Mouse (Mus musculus): Measurements from ENCODE around the gene Macrod2. TPM values are rescaled to one million over a fixed set of nuclear protein-coding genes. Genes with fewer than 3 reads are reported as not detected.

The Macrod2 gene
- total and polyA plus RNA-seq, 2 experiments from 2014 or later: 49.7 to 80.7 TPM

- TF ChIP-seq CTCF (IDR thresholded peaks at IDR 0.05; ENCODE audit: low read depth): peak; percentile 35; the same call in 1 of the 2 replicates
- no peaks in the 10 kb centered on the region for H3K27me3 ChIP-seq (ENCODE audit: insufficient read depth, low read length)
- no peak overlapping the region for H3K27ac ChIP-seq (ENCODE audit: low read depth, low read length)
- H3K4me3 ChIP-seq (ENCODE audit: low read depth, low read length): no peak overlapping the region
- DNase-seq (peak; percentile 37), ATAC-seq (0 out of 2 replicates have a peak, but pooled peaks have one; percentile 34)
- H3K9me3 ChIP-seq (ENCODE audit: low read length): no peaks in the 10 kb centered on the region
- H3K4me2 ChIP-seq (ENCODE audit: low read depth): no peak overlapping the region
- WGBS: 58% methylated on average over 1 of the region's 1 CpGs
- H3K36me3 ChIP-seq (ENCODE audit: insufficient read depth): no peaks in the 10 kb centered on the region
- H3K4me1 ChIP-seq (ENCODE audit: insufficient read depth): no peaks in the 10 kb centered on the region
- no peak overlapping the region for H3K9ac ChIP-seq
Measured at GRCm38 (mm10) chr2:140783041-140783440, 387.9 kb downstream of the Macrod2 start.

- H3K9me3 ChIP-seq (ENCODE audit: low read length): no peaks in the 10 kb centered on the region
- no peaks in the 10 kb centered on the region for H3K4me1 ChIP-seq (ENCODE audit: insufficient read depth)
- no peak for ATAC-seq
- H3K27ac ChIP-seq (ENCODE audit: low read depth, low read length): no peak overlapping the region
- no peaks in the 10 kb centered on the region for H3K27me3 ChIP-seq (ENCODE audit: insufficient read depth, low read length)
- H3K36me3 ChIP-seq (ENCODE audit: insufficient read depth): no peaks in the 10 kb centered on the region
- no peak overlapping the region for H3K4me3 ChIP-seq (ENCODE audit: low read depth, low read length)
- TF ChIP-seq CTCF (IDR thresholded peaks at IDR 0.05; ENCODE audit: low read depth): no peak
- no peak for DNase-seq
- H3K9ac ChIP-seq: no peak overlapping the region
- no peak overlapping the region for H3K4me2 ChIP-seq (ENCODE audit: low read depth)
- WGBS: 89% methylated on average over 2 of the region's 2 CpGs
Measured at GRCm38 (mm10) chr2:140784626-140785025, 389.5 kb downstream of the Macrod2 start.

GRCm38 (mm10) chr2:140790363-140790762 is 395.3 kb downstream of the Macrod2 start:
- Histone ChIP-seq H3K27me3 (ENCODE audit: insufficient read depth, low read length) (no peaks in the 10 kb centered on the region), H3K9me3 (ENCODE audit: low read length) (no peaks in the 10 kb centered on the region), H3K4me3 (ENCODE audit: low read depth, low read length) (no peak overlapping the region), H3K36me3 (ENCODE audit: insufficient read depth) (no peaks in the 10 kb centered on the region), H3K9ac (no peak overlapping the region), H3K27ac (ENCODE audit: low read depth, low read length) (no peak overlapping the region), H3K4me1 (ENCODE audit: insufficient read depth) (no peaks in the 10 kb centered on the region), H3K4me2 (ENCODE audit: low read depth) (no peak overlapping the region)
- no peak for DNase-seq
- no peak for ATAC-seq
- TF ChIP-seq CTCF (IDR thresholded peaks at IDR 0.05; ENCODE audit: low read depth): no peak
- WGBS: 81% methylated on average over 5 of the region's 5 CpGs

- DNase-seq (no peak), ATAC-seq (no peak)
- TF ChIP-seq CTCF (IDR thresholded peaks at IDR 0.05; ENCODE audit: low read depth): no peak
- 94% methylated on average over 4 of the region's 4 CpGs for WGBS
- H3K4me3 ChIP-seq (ENCODE audit: low read depth, low read length): no peak overlapping the region
- H3K36me3 ChIP-seq (ENCODE audit: insufficient read depth): no peaks in the 10 kb centered on the region
- no peaks in the 10 kb centered on the region for H3K27me3 ChIP-seq (ENCODE audit: insufficient read depth, low read length)
- H3K9me3 ChIP-seq (ENCODE audit: low read length): no peaks in the 10 kb centered on the region
- H3K9ac ChIP-seq: no peak overlapping the region
- no peaks in the 10 kb centered on the region for H3K4me1 ChIP-seq (ENCODE audit: insufficient read depth)
- no peak overlapping the region for H3K4me2 ChIP-seq (ENCODE audit: low read depth)
- no peak overlapping the region for H3K27ac ChIP-seq (ENCODE audit: low read depth, low read length)
Measured at GRCm38 (mm10) chr2:140793886-140794608, 398.9 kb downstream of the Macrod2 start.

- no peak overlapping the region for H3K4me3 ChIP-seq (ENCODE audit: low read depth, low read length)
- H3K27ac ChIP-seq (ENCODE audit: low read depth, low read length): no peak overlapping the region
- H3K4me2 ChIP-seq (ENCODE audit: low read depth): no peak overlapping the region
- WGBS: 90% methylated on average over 4 of the region's 4 CpGs
- H3K9ac ChIP-seq: no peak overlapping the region
- no peaks in the 10 kb centered on the region for H3K4me1 ChIP-seq (ENCODE audit: insufficient read depth)
- no peak for ATAC-seq
- no peak for DNase-seq
- H3K27me3 ChIP-seq (ENCODE audit: insufficient read depth, low read length): no peaks in the 10 kb centered on the region
- TF ChIP-seq CTCF (IDR thresholded peaks at IDR 0.05; ENCODE audit: low read depth): no peak
- H3K9me3 ChIP-seq (ENCODE audit: low read length): no peaks in the 10 kb centered on the region
- H3K36me3 ChIP-seq (ENCODE audit: insufficient read depth): no peaks in the 10 kb centered on the region
Measured at GRCm38 (mm10) chr2:140811693-140812092, 416.6 kb downstream of the Macrod2 start.

GRCm38 (mm10) chr2:140819391-140820120 is 424.4 kb downstream of the Macrod2 start:
- no peaks in the 10 kb centered on the region for H3K27me3 ChIP-seq (ENCODE audit: insufficient read depth, low read length)
- H3K9me3 ChIP-seq (ENCODE audit: low read length): no peaks in the 10 kb centered on the region
- no peak overlapping the region for H3K4me2 ChIP-seq (ENCODE audit: low read depth)
- no peaks in the 10 kb centered on the region for H3K36me3 ChIP-seq (ENCODE audit: insufficient read depth)
- TF ChIP-seq CTCF (IDR thresholded peaks at IDR 0.05; ENCODE audit: low read depth): no peak
- no peak for DNase-seq
- no peak overlapping the region for H3K27ac ChIP-seq (ENCODE audit: low read depth, low read length)
- H3K4me3 ChIP-seq (ENCODE audit: low read depth, low read length): no peak overlapping the region
- no peaks in the 10 kb centered on the region for H3K4me1 ChIP-seq (ENCODE audit: insufficient read depth)
- no peak for ATAC-seq
- H3K9ac ChIP-seq: no peak overlapping the region
- 40% methylated on average over 2 of the region's 2 CpGs for WGBS

- 77% methylated on average over 3 of the region's 3 CpGs for WGBS
- H3K4me2 ChIP-seq (ENCODE audit: low read depth): no peak overlapping the region
- DNase-seq (no peak), ATAC-seq (no peak)
- no peak overlapping the region for H3K9ac ChIP-seq
- no peaks in the 10 kb centered on the region for H3K9me3 ChIP-seq (ENCODE audit: low read length)
- no peak overlapping the region for H3K27ac ChIP-seq (ENCODE audit: low read depth, low read length)
- H3K27me3 ChIP-seq (ENCODE audit: insufficient read depth, low read length): no peaks in the 10 kb centered on the region
- H3K4me1 ChIP-seq (ENCODE audit: insufficient read depth): no peaks in the 10 kb centered on the region
- H3K4me3 ChIP-seq (ENCODE audit: low read depth, low read length): no peak overlapping the region
- no peaks in the 10 kb centered on the region for H3K36me3 ChIP-seq (ENCODE audit: insufficient read depth)
- TF ChIP-seq CTCF (IDR thresholded peaks at IDR 0.05; ENCODE audit: low read depth): no peak
Measured at GRCm38 (mm10) chr2:140822378-140822777, 427.3 kb downstream of the Macrod2 start.

Data from forebrain, postnatal 0 days (tissue).